Mouse (Mus musculus): ENCODE data around the gene Ttll9.
A peak's percentile ranks its signal among the peaks of the same experiment; 100 is the strongest.

Ttll9 gene

GRCm38 (mm10) chr2:152962091-152962793 lies at the start of gene Ttll9:
TSS of gene Ttll9 (plus strand) at chr2:152962485.
- DNase-seq (ENCODE audit: extremely low spot score, low read depth, low spot score) = peak; percentile 77

- DNase-seq (ENCODE audit: extremely low spot score, low read depth, low spot score) = no peak
Measured at GRCm38 (mm10) chr2:152913471-152913870, 48.8 kb upstream of the Ttll9 start.

GRCm38 (mm10) chr2:152914310-152915120 lies 47.8 kb upstream of the Ttll9 start:
- peak; percentile 69 for DNase-seq (ENCODE audit: extremely low spot score, low read depth, low spot score)

DNA sequence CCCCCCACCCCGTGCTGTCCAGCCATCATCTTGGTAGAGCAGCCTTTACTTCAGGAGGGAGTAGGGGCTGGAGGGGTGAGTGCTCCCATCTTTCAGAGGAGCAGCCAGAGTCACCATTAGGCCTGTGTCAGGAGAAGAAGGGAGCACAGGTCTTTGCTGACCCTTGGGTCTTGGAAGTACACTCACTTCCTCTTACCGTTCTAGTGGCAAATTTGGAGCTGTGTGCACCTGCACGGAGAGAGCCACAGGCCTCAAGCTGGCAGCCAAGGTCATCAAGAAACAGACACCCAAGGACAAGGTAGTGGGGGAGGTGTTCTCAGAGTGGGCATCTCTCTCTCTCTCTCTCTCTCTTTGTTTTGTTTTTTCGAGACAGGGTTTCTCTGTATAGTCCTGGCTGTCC lies 46.8 kb upstream of the Ttll9 start:
- DNase-seq (ENCODE audit: extremely low spot score, low read depth, low spot score) = no peak

DNA sequence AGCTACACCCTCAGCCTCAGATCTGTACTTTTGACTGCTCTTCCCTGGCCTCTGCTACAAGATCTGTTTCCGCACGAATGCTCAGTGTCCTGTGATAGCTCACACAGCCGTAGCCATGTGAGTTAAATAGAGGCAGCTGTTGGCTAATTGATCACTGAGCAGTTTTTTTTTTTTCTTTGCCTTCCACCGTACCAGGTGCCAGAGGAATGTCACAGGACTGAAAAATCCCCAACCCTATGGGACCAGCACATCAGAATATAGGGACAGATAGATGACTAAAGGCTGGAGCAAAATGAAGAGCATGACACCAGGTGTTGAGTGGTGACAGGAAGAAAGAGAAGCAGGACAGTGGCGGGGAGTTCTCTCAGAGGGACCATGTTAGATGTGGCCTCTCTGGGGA lies 46.2 kb upstream of the Ttll9 start:
- DNase-seq (ENCODE audit: extremely low spot score, low read depth, low spot score) = no peak

GRCm38 (mm10) chr2:152917671-152918070 lies 44.6 kb upstream of the Ttll9 start:
- DNase-seq (ENCODE audit: extremely low spot score, low read depth, low spot score) = no peak

- DNase-seq (ENCODE audit: extremely low spot score, low read depth, low spot score) = no peak
Measured at GRCm38 (mm10) chr2:152922376-152922775, 39.9 kb upstream of the Ttll9 start.

DNA sequence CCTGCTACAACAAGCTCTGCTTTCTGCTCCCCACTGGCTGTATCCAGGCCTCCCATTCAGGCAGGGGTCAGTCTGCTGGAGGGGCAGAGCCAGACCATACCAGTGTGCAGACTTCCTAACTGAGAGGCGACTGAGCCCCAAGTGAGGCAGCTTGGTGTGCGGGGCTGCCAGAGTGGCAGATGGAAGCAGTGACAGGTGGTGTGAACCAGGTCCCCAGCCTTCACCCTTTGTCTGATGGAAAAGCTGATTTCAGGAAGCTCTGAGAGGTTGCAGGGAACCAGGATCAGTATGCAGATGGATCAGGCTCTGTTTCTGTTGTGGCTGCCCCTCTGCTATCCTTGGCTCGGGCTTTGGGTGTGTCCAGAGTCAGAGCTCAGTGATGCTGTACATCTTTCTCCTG lies 38.7 kb upstream of the Ttll9 start:
- no peak for DNase-seq (ENCODE audit: extremely low spot score, low read depth, low spot score)

DNA sequence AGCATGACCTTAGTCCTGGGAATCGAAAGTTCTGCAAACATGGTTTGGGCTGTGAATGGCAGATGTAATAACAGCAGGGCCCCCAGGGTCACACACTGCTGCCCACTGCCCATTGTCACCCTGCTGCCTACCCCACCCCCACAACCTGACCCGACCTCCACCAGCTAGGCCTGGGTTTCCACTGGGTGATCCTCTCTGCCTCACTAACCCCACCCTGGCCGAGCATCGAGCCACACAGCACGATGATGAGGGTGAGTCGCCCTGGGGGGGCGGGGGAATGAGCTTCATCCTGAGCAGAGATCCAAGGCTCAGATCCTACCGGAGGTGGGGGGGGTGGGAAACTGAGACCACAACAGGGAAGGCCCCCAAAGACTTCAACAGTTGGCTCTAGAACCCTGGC lies 38.2 kb upstream of the Ttll9 start:
- no peak for DNase-seq (ENCODE audit: extremely low spot score, low read depth, low spot score)

- no peak for DNase-seq (ENCODE audit: extremely low spot score, low read depth, low spot score)
Measured at GRCm38 (mm10) chr2:152924543-152924942, 37.7 kb upstream of the Ttll9 start.

- DNase-seq (ENCODE audit: extremely low spot score, low read depth, low spot score) = peak; percentile 79
Measured at GRCm38 (mm10) chr2:152925189-152925872, 37.0 kb upstream of the Ttll9 start.

- DNase-seq (ENCODE audit: extremely low spot score, low read depth, low spot score) = no peak
Measured at GRCm38 (mm10) chr2:152926896-152927295, 35.4 kb upstream of the Ttll9 start.

DNA sequence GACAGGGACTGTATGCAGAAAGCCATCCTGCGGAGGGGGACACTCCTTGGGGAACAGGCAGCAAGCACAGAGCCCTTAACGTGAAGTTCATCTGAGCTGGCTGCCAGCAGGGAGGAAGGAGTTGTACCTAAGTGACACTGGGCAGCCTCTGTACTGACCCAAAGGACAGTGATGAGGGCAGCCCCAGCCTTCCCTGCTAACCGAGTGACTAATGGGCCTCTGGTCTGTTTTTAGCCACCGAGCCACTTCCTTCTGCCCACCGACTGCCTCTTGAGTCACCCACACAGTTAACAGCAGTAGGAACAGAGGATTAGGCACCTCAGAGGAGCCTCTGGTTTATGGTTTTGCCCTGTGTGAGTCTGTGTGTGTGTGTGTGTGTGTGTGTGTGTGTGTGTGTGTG lies 34.9 kb upstream of the Ttll9 start:
- DNase-seq (ENCODE audit: extremely low spot score, low read depth, low spot score) = no peak

DNA sequence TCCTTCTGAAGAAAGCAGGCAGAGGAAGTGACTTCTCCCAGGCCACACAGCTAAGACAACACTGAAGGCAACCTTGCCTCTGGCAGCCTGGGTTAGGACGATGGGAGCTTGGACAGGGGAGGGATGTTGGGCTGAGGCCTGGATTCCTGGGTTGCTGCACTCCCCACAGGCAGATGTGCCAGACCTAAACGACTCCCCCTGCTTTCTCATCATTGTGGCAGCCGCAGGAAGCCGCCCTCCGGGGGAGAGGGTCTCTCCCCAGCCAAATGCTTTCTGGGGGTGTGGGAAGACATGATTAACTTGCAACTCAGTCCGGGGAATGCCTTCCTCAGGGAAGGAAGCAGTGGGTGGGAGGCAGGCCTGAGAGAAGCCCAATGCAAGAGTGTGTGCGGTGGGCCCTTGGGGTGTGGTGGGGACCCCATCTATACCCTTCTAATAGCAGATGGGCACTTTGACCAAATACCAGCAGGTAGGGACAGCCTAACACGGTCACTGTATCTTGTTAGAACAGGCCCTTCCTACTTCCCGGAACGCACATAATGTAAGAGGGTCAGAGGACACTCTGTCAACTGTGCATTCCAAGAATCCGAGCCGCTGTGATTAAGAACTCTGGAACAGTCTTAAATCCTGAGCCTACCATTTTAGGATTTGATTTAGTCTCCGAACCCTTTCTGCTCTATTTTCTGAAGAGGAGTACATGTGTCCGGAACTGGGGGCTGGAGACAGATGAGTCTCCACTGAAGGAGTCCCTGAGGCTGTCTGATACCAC lies 33.9 kb upstream of the Ttll9 start:
- DNase-seq (ENCODE audit: extremely low spot score, low read depth, low spot score) = no peak

DNA sequence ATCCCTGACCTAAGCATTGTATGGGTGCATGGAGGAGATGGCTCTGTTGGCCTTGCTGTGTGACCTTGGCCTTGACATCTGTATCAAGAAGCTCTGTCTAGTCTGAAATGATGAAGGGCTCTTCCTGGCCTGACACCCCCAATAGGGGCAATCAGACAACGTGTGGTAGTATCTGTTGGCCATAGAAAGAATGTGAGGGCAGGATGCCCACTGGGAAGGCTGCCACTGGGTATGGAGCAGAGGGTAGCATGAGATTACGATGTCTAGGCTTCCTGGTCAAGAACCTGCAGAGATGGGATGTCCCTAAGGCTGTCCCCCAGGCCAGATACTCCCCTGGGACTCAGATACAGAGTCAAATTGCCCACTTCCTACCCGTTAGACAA lies 33.3 kb upstream of the Ttll9 start:
- DNase-seq (ENCODE audit: extremely low spot score, low read depth, low spot score) = no peak

- DNase-seq (ENCODE audit: extremely low spot score, low read depth, low spot score) = no peak
Measured at GRCm38 (mm10) chr2:152930276-152930675, 32.0 kb upstream of the Ttll9 start.

DNA sequence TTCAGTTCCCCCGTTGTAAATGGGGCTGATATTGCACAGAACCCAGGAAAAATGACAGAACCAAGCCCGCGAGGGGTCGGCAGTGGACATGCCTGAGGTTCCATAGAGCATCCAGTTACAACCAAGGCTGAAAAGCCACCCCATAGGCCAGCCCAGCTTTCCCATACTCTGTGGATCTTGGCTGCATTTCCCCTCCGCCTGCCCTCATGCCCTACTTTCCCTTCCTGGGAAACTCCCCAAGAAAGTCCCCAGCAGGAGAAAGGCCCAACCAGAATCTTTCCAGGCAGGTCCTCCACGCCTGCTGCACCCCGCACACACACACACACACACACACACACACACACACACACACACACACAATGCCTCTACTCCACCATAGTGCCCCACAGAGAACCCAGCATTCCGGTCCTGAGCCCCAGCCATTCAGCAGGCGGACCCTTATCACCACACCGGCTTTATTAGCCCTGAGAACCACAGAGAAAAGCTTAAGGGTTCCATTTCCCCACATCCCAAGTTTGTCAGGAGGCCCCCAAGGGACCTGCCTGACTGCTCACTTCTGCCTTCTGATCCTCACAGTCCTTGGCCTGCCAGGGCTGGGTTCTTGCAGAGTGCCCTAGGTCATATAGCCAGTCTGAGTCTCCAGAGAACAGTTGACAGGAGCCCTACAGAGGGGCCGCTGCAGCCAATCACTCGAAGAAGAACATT lies 30.7 kb upstream of the Ttll9 start:
- DNase-seq (ENCODE audit: extremely low spot score, low read depth, low spot score) = no peak

- no peak for DNase-seq (ENCODE audit: extremely low spot score, low read depth, low spot score)
Measured at GRCm38 (mm10) chr2:152933048-152933447, 29.2 kb upstream of the Ttll9 start, which contains the start of gene Foxs1. TSS of gene Foxs1 (minus strand) at chr2:152933208.

- no peak for DNase-seq (ENCODE audit: extremely low spot score, low read depth, low spot score)
Measured at GRCm38 (mm10) chr2:152933614-152934013, 28.7 kb upstream of the Ttll9 start.

- DNase-seq (ENCODE audit: extremely low spot score, low read depth, low spot score) = no peak
Measured at GRCm38 (mm10) chr2:152939846-152940245, 22.4 kb upstream of the Ttll9 start.
